Mouse (Mus musculus) adrenal gland, postnatal 0 days (tissue): ENCODE results near the gene Olfr584. TPM values are rescaled to one million over a fixed set of nuclear protein-coding genes. Genes with fewer than 3 reads are reported as not detected.

Experiments
- polyA plus RNA-seq: library from polyadenylated mRNA; unstranded; fragments of >200 nt; fragmentation: Nextera tagmentation; extraction: Ambion mirVana; gene quantifications from 2 replicates; pipeline ENCODE4 v1.2.1, GENCODE M21; 2015

Gene Olfr584
- not detected in 2 replicates for polyA plus RNA-seq

DNA sequence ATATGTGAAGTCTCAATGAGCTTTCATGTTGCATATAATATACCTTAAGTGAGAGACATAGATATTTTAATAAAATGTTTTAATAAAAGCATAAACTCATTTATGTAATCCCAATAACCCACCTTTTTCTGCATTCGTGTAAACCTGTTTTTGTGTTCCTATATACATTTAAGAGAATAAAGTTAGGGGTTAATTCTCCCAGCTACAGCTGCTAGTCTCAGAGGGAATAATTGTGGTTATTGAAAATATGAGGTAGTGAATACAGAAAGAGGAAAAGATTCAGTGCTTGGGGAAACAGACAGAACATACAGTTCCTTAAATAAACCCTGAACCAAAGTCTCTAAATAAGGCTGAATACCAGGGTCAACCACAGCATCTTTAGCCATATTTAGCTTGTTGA lies at the start of gene Olfr584:
TSS of gene Olfr584 (plus strand) at position 301 of the 400 bp plus-strand sequence.

DNA sequence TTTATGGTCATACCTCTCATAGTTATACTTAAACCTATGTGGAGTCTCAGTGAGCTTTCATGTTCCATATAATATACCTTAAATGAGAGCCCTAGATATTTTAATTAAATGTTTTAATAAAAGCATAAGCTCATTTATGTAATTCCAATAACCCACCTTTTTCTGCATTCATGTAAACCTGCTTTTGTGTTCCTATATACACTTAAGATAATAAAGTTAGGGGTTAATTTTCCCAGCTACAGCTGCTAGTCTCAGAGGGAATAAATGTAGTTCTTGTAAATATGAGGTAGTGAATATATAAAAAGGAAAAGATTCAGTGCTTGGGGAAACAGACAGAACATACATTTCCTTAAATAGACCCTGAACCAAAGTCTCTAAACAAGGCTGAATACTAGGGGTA lies 44.0 kb upstream of the Olfr584 start, which contains the start of gene Olfr582:
TSS of gene Olfr582 (plus strand) at position 301 of the 400 bp plus-strand sequence.

DNA sequence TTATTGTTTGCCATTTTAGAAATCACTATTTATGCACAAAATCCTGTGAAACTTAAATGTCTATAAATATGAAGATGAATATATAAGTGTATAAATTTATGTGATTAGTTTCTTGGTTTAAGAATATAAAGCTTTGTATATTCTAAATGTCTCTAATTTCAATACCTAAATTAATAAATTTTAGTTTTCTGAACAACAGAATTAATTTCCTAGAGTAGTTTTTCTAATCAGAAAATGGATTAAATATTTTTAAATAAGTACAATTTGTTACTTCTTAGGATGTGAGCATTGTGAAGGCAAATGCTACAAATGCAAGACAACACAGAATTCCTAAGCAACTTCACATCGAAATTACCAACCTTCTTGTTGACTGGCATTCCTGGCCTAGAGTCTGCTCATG lies 30.7 kb upstream of the Olfr584 start, which contains the start of gene Olfr583:
TSS of gene Olfr583 (plus strand) at position 301 of the 400 bp plus-strand sequence.

DNA sequence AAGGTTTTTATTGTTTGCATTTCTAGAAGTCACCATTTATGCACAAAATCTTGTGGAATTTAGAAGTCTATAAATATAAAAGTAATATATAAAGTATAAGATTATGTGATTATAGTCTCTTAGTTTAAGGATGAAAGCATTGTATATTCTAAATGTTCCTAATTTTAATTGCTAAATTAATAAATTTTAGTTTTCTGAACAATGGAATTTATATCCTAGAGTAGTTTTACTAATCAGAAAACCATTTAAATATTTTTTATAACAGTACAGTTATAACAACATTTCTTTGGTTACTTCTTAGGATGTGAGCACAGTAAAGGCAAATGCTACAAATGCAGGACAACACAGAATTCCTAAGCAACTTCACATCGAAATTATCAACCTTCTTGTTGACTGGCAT lies 15.7 kb downstream of the Olfr584 start, which contains the start of gene Olfr585:
TSS of gene Olfr585 (plus strand) at position 301 of the 400 bp plus-strand sequence.

DNA sequence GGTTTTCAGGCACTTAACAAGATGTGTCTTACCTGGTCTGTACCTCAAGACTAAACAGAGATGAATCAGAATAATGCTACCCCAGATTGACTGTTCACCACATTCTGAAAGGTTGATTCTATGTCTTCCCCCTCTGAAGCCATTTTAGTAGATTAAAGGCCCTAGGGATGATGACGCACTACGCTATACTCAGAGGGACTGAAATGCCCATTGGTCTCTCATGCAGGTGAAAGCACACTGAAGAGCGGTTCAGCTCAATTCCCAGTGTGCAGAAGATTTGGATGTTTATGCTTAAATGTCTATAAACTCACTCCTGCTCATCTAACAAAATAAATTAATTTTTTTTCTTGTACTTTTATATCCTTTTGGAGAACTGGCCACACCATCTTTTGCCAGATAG lies 43.9 kb downstream of the Olfr584 start, which contains the start of gene Olfr586:
TSS of gene Olfr586 (minus strand) at position 101 of the 400 bp plus-strand sequence.

Other genes starting within 250 kb of the Olfr584 start
- gene Olfr566, start 223.1 kb upstream of the Olfr584 start, polyA plus RNA-seq: not detected in 2 replicates
- not detected in 2 replicates for gene Olfr568, start 204.8 kb upstream of the Olfr584 start, polyA plus RNA-seq
- gene Olfr569, start 191.0 kb upstream of the Olfr584 start, polyA plus RNA-seq: not detected in 2 replicates
- gene Olfr570, start 187.3 kb upstream of the Olfr584 start, polyA plus RNA-seq: not detected in 2 replicates
- not detected in 2 replicates for gene Olfr571, start 164.3 kb upstream of the Olfr584 start, polyA plus RNA-seq
- not detected in 2 replicates for gene Olfr572, start 157.5 kb upstream of the Olfr584 start, polyA plus RNA-seq
- gene Olfr573-ps1, start 139.3 kb upstream of the Olfr584 start, polyA plus RNA-seq: not detected in 2 replicates
- gene Olfr574, start 133.4 kb upstream of the Olfr584 start, polyA plus RNA-seq: not detected in 2 replicates
- gene Olfr575, start 123.1 kb upstream of the Olfr584 start, polyA plus RNA-seq: not detected in 2 replicates
- gene Olfr576, start 119.2 kb upstream of the Olfr584 start, polyA plus RNA-seq: not detected in 2 replicates
- gene Olfr577, start 105.9 kb upstream of the Olfr584 start, polyA plus RNA-seq: not detected in 2 replicates
- gene Olfr578, start 92.6 kb upstream of the Olfr584 start, polyA plus RNA-seq: not detected in 2 replicates
- not detected in 2 replicates for gene Olfr582, start 43.9 kb upstream of the Olfr584 start, polyA plus RNA-seq
- not detected in 2 replicates for gene Olfr583, start 30.6 kb upstream of the Olfr584 start, polyA plus RNA-seq
- not detected in 2 replicates for gene Olfr585, start 15.8 kb downstream of the Olfr584 start, polyA plus RNA-seq
- gene Olfr586, start 43.8 kb downstream of the Olfr584 start, polyA plus RNA-seq: not detected in 2 replicates
- gene Olfr588-ps1, start 59.0 kb downstream of the Olfr584 start, polyA plus RNA-seq: not detected in 2 replicates
- gene Olfr589, start 74.5 kb downstream of the Olfr584 start, polyA plus RNA-seq: not detected in 2 replicates
- not detected in 2 replicates for gene Olfr591, start 96.5 kb downstream of the Olfr584 start, polyA plus RNA-seq
- not detected in 2 replicates for gene Olfr592, start 102.9 kb downstream of the Olfr584 start, polyA plus RNA-seq
- gene Olfr593, start 130.0 kb downstream of the Olfr584 start, polyA plus RNA-seq: not detected in 2 replicates
- not detected in 2 replicates for gene Olfr594, start 135.1 kb downstream of the Olfr584 start, polyA plus RNA-seq
- gene Usp17ld, start 170.6 kb downstream of the Olfr584 start, polyA plus RNA-seq: not detected in 2 replicates
- not detected in 2 replicates for gene Olfr596, start 223.8 kb downstream of the Olfr584 start, polyA plus RNA-seq
- not detected in 2 replicates for gene Olfr597, start 234.4 kb downstream of the Olfr584 start, polyA plus RNA-seq
- not detected in 2 replicates for gene Olfr598, start 241.7 kb downstream of the Olfr584 start, polyA plus RNA-seq